Mouse (Mus musculus) intestine, embryonic 15.5 days (tissue): ENCODE measurements at regions not wholly inside any gene's neighbourhood (a gene's known extent, or its start where the extent isn't known, plus 50 kb on each side); places are given as distances from the start of the nearest gene placed in this dataset.

Experiments
- ATAC-seq: fragments of 200-750 bp; cut with Nextera tagmentation; 2 replicates; pipeline ENCODE4 v1.8.0; 2017; ENCODE audit warnings: moderate TSS enrichment, moderate library complexity
- H3K27ac ChIP-seq: fragments of 300-500 bp; sonication (generic); 2 replicates; pipeline ENCODE4 v1.5.1; 2015; ENCODE audit warnings: mild to moderate bottlenecking, inconsistent platforms
- H3K27me3 ChIP-seq: fragments of 300-500 bp; sonication (generic); replicated peaks from 2 replicates; pipeline ENCODE4 v1.6.1; 2015; ENCODE audit warnings: inconsistent platforms
- H3K36me3 ChIP-seq: fragments of 300-500 bp; sonication (generic); 2 replicates; pipeline ENCODE4 v1.6.1; 2015; ENCODE audit warnings: inconsistent platforms
- H3K4me1 ChIP-seq: fragments of 300-500 bp; sonication (generic); replicated peaks from 2 replicates; pipeline ENCODE4 v1.6.1; 2015; ENCODE audit warnings: inconsistent platforms
- H3K4me2 ChIP-seq: fragments of 300-500 bp; sonication (generic); replicated peaks from 2 replicates; pipeline ENCODE4 v1.6.1; 2015; ENCODE audit warnings: mild to moderate bottlenecking, inconsistent platforms
- H3K4me3 ChIP-seq: fragments of 300-500 bp; sonication (generic); replicated peaks from 2 replicates; pipeline ENCODE4 v1.5.1; 2015; ENCODE audit warnings: inconsistent platforms
- H3K9ac ChIP-seq: fragments of 300-500 bp; sonication (generic); 2 replicates; pipeline ENCODE4 v1.6.1; 2015; ENCODE audit warnings: inconsistent platforms
- H3K9me3 ChIP-seq: fragments of 300-500 bp; sonication (generic); 2 replicates; pipeline ENCODE4 v1.6.1; 2016; ENCODE audit warnings: inconsistent platforms
- WGBS: fragments of 180-500 bp; shearing (Covaris S2); methylation state at CpG from one replicate; pipeline ENCODE4 v1.1.7; 2015; 5-methylcytosine and 5-hydroxymethylcytosine counted together

GRCm38 (mm10) chr13:58495390-58496073 lies 92.4 kb upstream of the Hnrnpk start:
- H3K4me2 ChIP-seq: no peak overlapping the region
- 76% methylated on average over 12 of the region's 12 CpGs for WGBS
- H3K9ac ChIP-seq: no peak overlapping the region
- H3K36me3 ChIP-seq: no peaks in the 10 kb centered on the region
- H3K4me1 ChIP-seq: no peaks in the 10 kb centered on the region
- H3K27me3 ChIP-seq: no peaks in the 10 kb centered on the region
- no peak overlapping the region for H3K4me3 ChIP-seq
- no peak for ATAC-seq
- H3K9me3 ChIP-seq: no peaks in the 10 kb centered on the region
- no peak overlapping the region for H3K27ac ChIP-seq

- H3K4me2 ChIP-seq: no peak overlapping the region
- H3K27ac ChIP-seq: no peak overlapping the region
- H3K4me1 ChIP-seq: no peaks in the 10 kb centered on the region
- H3K9ac ChIP-seq: no peak overlapping the region
- 54% methylated on average over 5 of the region's 5 CpGs for WGBS
- no peaks in the 10 kb centered on the region for H3K27me3 ChIP-seq
- no peaks in the 10 kb centered on the region for H3K36me3 ChIP-seq
- no peak for ATAC-seq
- H3K4me3 ChIP-seq: no peak overlapping the region
- no peaks in the 10 kb centered on the region for H3K9me3 ChIP-seq
Observed at GRCm38 (mm10) chr13:58494726-58495125, 91.6 kb upstream of the Hnrnpk start.

GRCm38 (mm10) chr13:58490829-58491228 lies 87.7 kb upstream of the Hnrnpk start:
- Histone ChIP-seq H3K4me1 (no peaks in the 10 kb centered on the region), H3K9ac (no peak overlapping the region), H3K27ac (no peak overlapping the region), H3K4me3 (no peak overlapping the region), H3K36me3 (no peaks in the 10 kb centered on the region), H3K9me3 (no peaks in the 10 kb centered on the region), H3K27me3 (no peaks in the 10 kb centered on the region), H3K4me2 (no peak overlapping the region)
- WGBS: 54% methylated on average over 8 of the region's 8 CpGs
- ATAC-seq: no peak

- Histone ChIP-seq H3K36me3 (no peaks in the 10 kb centered on the region), H3K27ac (no peak overlapping the region), H3K4me1 (no peaks in the 10 kb centered on the region), H3K4me3 (no peak overlapping the region), H3K9me3 (no peaks in the 10 kb centered on the region), H3K4me2 (no peak overlapping the region), H3K27me3 (no peaks in the 10 kb centered on the region), H3K9ac (no peak overlapping the region)
- 75% methylated on average over 10 of the region's 10 CpGs for WGBS
- no peak for ATAC-seq
Observed at GRCm38 (mm10) chr13:58485011-58485410, 81.9 kb upstream of the Hnrnpk start.

- no peak overlapping the region for H3K9ac ChIP-seq
- ATAC-seq: no peak
- no peaks in the 10 kb centered on the region for H3K9me3 ChIP-seq
- WGBS: 67% methylated on average over 9 of the region's 9 CpGs
- H3K4me2 ChIP-seq: no peak overlapping the region
- no peak overlapping the region for H3K27ac ChIP-seq
- H3K4me3 ChIP-seq: no peak overlapping the region
- no peaks in the 10 kb centered on the region for H3K4me1 ChIP-seq
- H3K27me3 ChIP-seq: no peaks in the 10 kb centered on the region
- no peaks in the 10 kb centered on the region for H3K36me3 ChIP-seq
Observed at GRCm38 (mm10) chr13:58482701-58483100, 79.6 kb upstream of the Hnrnpk start.

- WGBS: 75% methylated on average over 10 of the region's 10 CpGs
- no peaks in the 10 kb centered on the region for H3K36me3 ChIP-seq
- H3K4me1 ChIP-seq: no peaks in the 10 kb centered on the region
- no peak overlapping the region for H3K9ac ChIP-seq
- ATAC-seq: no peak
- no peaks in the 10 kb centered on the region for H3K9me3 ChIP-seq
- no peak overlapping the region for H3K4me3 ChIP-seq
- H3K4me2 ChIP-seq: no peak overlapping the region
- no peaks in the 10 kb centered on the region for H3K27me3 ChIP-seq
- no peak overlapping the region for H3K27ac ChIP-seq
Observed at GRCm38 (mm10) chr13:58480928-58481598, 77.9 kb upstream of the Hnrnpk start.

- WGBS: 85% methylated on average over 8 of the region's 8 CpGs
- H3K9ac ChIP-seq: no peak overlapping the region
- H3K4me1 ChIP-seq: no peaks in the 10 kb centered on the region
- no peaks in the 10 kb centered on the region for H3K9me3 ChIP-seq
- no peak for ATAC-seq
- no peaks in the 10 kb centered on the region for H3K36me3 ChIP-seq
- H3K4me3 ChIP-seq: no peak overlapping the region
- H3K27me3 ChIP-seq: no peaks in the 10 kb centered on the region
- H3K27ac ChIP-seq: no peak overlapping the region
- H3K4me2 ChIP-seq: no peak overlapping the region
Observed at GRCm38 (mm10) chr13:58480388-58480927, 77.3 kb upstream of the Hnrnpk start.

- ATAC-seq: no peak
- Histone ChIP-seq H3K4me3 (no peak overlapping the region), H3K4me1 (no peaks in the 10 kb centered on the region), H3K27ac (no peak overlapping the region), H3K27me3 (no peaks in the 10 kb centered on the region), H3K36me3 (no peaks in the 10 kb centered on the region), H3K9ac (no peak overlapping the region), H3K9me3 (no peaks in the 10 kb centered on the region), H3K4me2 (no peak overlapping the region)
- 71% methylated on average over 5 of the region's 5 CpGs for WGBS
Observed at GRCm38 (mm10) chr13:58478438-58478837, 75.3 kb upstream of the Hnrnpk start.

- H3K4me2 ChIP-seq: no peak overlapping the region
- 89% methylated on average over 6 of the region's 6 CpGs for whole genome bisulfite sequencing
- no peaks in the 10 kb centered on the region for H3K36me3 ChIP-seq
- no peak overlapping the region for H3K27ac ChIP-seq
- ATAC-seq: no peak
- no peaks in the 10 kb centered on the region for H3K9me3 ChIP-seq
- H3K4me1 ChIP-seq: no peaks in the 10 kb centered on the region
- H3K4me3 ChIP-seq: no peak overlapping the region
- H3K9ac ChIP-seq: no peak overlapping the region
- peaks cover 4% of the 10 kb centered on the region for H3K27me3 ChIP-seq
Observed at GRCm38 (mm10) chr13:58477253-58477652, 74.1 kb upstream of the Hnrnpk start.

GRCm38 (mm10) chr13:58476033-58476830 lies 73.1 kb upstream of the Hnrnpk start:
- no peaks in the 10 kb centered on the region for H3K4me1 ChIP-seq
- no peak for ATAC-seq
- no peaks in the 10 kb centered on the region for H3K36me3 ChIP-seq
- no peaks in the 10 kb centered on the region for H3K9me3 ChIP-seq
- H3K9ac ChIP-seq: no peak overlapping the region
- WGBS: 44% methylated on average over 9 of the region's 9 CpGs
- no peak overlapping the region for H3K4me3 ChIP-seq
- H3K27me3 ChIP-seq: peaks cover 9% of the 10 kb centered on the region
- no peak overlapping the region for H3K4me2 ChIP-seq
- no peak overlapping the region for H3K27ac ChIP-seq

- Histone ChIP-seq H3K4me3 (no peak overlapping the region), H3K27ac (no peak overlapping the region), H3K4me1 (no peaks in the 10 kb centered on the region), H3K9ac (no peak overlapping the region), H3K27me3 (peaks cover 9% of the 10 kb centered on the region), H3K4me2 (no peak overlapping the region), H3K36me3 (no peaks in the 10 kb centered on the region), H3K9me3 (no peaks in the 10 kb centered on the region)
- ATAC-seq: peak; percentile 66
- 44% methylated on average over 6 of the region's 6 CpGs for WGBS
Observed at GRCm38 (mm10) chr13:58475495-58475894, 72.4 kb upstream of the Hnrnpk start.

GRCm38 (mm10) chr13:58472455-58472854 lies 69.3 kb upstream of the Hnrnpk start:
- WGBS: 82% methylated on average over 14 of the region's 14 CpGs
- no peak overlapping the region for H3K4me2 ChIP-seq

More at GRCm38 (mm10) chr13:58472455-58472854, 69.3 kb upstream of the Hnrnpk start:
- ATAC-seq: no peak
- no peak overlapping the region for H3K4me3 ChIP-seq
- no peaks in the 10 kb centered on the region for H3K9me3 ChIP-seq
- no peaks in the 10 kb centered on the region for H3K4me1 ChIP-seq
- no peak overlapping the region for H3K9ac ChIP-seq
- no peak overlapping the region for H3K27ac ChIP-seq
- no peaks in the 10 kb centered on the region for H3K36me3 ChIP-seq
- H3K27me3 ChIP-seq: peaks cover 9% of the 10 kb centered on the region
